In the genomic region with DNA sequence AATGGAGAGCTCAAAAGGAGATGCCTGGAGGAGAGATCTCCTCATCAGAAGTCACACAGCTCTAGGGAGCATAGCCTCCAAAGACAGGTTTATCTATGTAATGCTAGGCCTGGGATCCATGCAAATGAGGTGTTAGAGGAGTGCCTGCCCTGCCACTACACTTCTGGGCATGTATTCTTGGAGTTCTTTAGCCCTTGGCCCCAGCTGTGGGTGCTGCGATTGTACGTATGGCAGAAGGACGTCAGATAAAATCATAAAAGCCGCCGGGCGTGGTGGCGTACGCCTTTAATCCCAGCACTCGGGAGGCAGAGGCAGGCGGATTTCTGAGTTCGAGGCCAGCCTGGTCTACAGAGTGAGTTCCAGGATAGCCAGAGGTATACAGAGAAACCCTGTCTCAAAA, we compare ENCODE assay signal across 13 mouse cellular contexts.
"Had no signal": no experiment of that assay in that cellular context is flagged by ENCODE, and none has a peak within 500 bp of the region (broad histone marks: within the 10 kb centered on the region; RNA-seq: fewer than 3 reads in every experiment).

No protein-coding gene starts in this region.

- H3K36me3 ChIP-seq: limb, embryonic 12.5 days; liver, embryonic 13.5 days had no signal

- H3K9ac ChIP-seq: limb, embryonic 12.5 days; liver, embryonic 13.5 days; liver, postnatal 0 days had no signal

- H3K4me3 ChIP-seq: layer of hippocampus, adult 2 months; limb, embryonic 12.5 days; liver, embryonic 13.5 days; myocyte had no signal

- H3K4me2 ChIP-seq: limb, embryonic 12.5 days; liver, embryonic 13.5 days had no signal

- H3K27ac ChIP-seq: layer of hippocampus, adult 2 months; limb, embryonic 12.5 days; liver, embryonic 13.5 days; stomach, postnatal 0 days had no signal

- H3K27me3 ChIP-seq: liver, embryonic 13.5 days had no signal

- H3K9me3 ChIP-seq: limb, embryonic 12.5 days; liver, embryonic 13.5 days had no signal

- DNase-seq: kidney, adult 9 months; kidney, postnatal 10 days; kidney, postnatal 4 days; liver; liver, embryonic 13.5 days; midbrain, embryonic 14.5 days; thymus, adult 2 months; thymus, postnatal 4 days had no signal
